Mouse (Mus musculus): Measurements from ENCODE around the gene Hectd2.

GRCm38 (mm10) chr19:36639072-36639471 is 84.6 kb downstream of the Hectd2 start:
- no peak for TF ChIP-seq CTCF (IDR thresholded peaks at IDR 0.05; ENCODE audit: low read depth, low read length)
- no peak for TF ChIP-seq POLR2A (IDR thresholded peaks at IDR 0.05; ENCODE audit: insufficient read depth, low read length)
